Mouse (Mus musculus): ENCODE measurements around the gene Dst.
"Not testable (repeated sequence)": the region's sequence is repeated elsewhere in the genome, so short reads cannot be mapped to it uniquely, and the experiment has no call there.

The Dst gene

GRCm38 (mm10) chr1:34308841-34309240 lies 400.8 kb downstream of the Dst start:
- not testable (repeated sequence) for DNase-seq

DNA sequence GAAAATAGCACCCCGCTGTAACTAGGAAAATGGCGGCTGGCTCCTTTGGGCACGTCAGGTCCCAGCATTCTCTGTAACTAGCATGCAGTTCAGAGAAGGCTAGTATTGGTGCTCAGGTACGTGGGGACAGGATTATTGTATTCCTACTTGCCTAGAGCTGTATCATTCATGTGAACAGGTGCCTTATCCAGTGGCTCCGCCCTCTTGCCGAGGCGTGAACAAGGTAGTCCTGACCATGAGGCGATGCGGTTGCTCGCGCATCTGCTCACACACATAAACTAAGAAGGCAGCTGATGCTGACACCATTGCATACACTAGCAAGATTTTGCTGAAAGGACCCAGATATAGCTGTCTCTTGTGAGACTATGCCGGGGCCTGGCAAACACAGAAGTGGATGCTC lies 401.4 kb downstream of the Dst start:
- DNase-seq, result no peak

GRCm38 (mm10) chr1:34310532-34311250 lies 402.7 kb downstream of the Dst start:
- DNase-seq, result no peak

- DNase-seq, result no peak
These were observed 404.8 kb downstream of the Dst start for GRCm38 (mm10) chr1:34312806-34313205.

DNA sequence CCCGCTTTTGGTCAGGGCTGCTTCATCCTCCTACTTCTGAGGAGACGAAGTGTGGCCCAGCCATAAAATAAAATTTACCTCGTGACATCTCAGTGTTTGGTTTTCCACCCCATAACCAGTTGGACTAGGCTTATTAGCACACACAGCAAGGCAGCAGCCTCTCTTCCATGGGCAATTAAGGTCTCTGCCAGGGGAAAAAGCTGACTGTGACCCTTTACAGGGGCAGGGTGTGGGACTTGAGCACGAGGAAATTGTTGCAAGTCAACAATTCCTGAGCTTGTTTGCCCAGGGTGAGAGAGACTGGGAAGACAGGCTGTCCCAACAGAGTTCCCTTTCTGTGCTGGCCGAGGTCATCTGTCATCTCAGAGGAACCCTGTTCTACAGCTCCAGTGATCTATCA lies 407.4 kb downstream of the Dst start:
- no peak for DNase-seq

DNA sequence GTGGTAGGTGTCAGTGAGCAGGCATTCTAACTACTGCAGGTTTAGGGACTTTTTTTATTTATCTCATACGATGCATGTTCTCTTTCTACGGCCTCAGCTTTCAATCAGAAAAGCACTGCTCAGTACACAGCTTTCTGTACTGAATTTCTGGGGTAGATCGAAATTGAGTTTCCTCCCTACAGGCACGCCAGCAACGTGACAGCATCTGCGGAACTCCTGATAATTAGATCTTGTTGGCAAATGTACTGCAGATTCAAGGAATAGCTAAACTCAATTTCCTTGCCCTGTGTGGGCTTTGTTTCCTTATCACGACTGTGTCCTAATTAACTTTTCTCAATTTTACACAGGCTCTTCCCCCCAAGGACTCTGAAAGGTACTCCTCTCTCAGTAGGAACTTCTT lies 416.2 kb downstream of the Dst start:
- no peak for DNase-seq

DNA sequence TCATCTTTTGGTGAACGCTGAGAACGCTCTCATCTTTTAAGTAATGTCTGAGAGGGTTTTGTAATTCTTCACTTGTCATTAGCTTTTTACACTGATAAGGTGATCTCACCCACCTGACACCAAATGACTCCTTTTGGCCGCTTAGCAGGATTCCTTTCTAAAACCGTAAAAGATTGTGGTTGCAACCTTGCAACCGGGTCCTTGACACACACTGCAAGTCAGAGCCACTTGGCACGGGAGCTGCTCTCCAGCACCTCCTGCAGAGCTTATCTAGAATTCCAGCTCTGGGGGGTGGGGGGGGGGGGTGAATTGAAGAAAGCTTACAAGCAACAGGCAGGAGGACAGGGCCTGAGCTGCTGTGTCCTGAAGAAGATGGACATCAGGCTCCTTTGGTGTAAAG lies 420.6 kb downstream of the Dst start:
- DNase-seq, result no peak

GRCm38 (mm10) chr1:34331767-34332166 lies 423.7 kb downstream of the Dst start:
- peak; percentile 33 for DNase-seq
